Mouse (Mus musculus) myocyte (in vitro differentiated cells): Measurements from ENCODE around the gene Lix1. TPM values are rescaled to one million over a fixed set of nuclear protein-coding genes. Genes with fewer than 3 reads are reported as not detected.

Source experiments
- H3K27me3 ChIP-seq: one replicate; pipeline ENCODE4 v1.6.1; 2011; ENCODE audit not compliant: control insufficient read depth, insufficient read depth, insufficient read length
- H3K36me3 ChIP-seq: one replicate; pipeline ENCODE4 v1.6.1; 2011; ENCODE audit not compliant: control insufficient read depth, insufficient read depth
- H3K4me2 ChIP-seq: one replicate; pipeline ENCODE4 v1.6.1; 2011; ENCODE audit warnings: low read depth, control low read depth
- H3K4me3 ChIP-seq: one replicate; pipeline ENCODE4 v1.5.1; 2011; ENCODE audit warnings: mild to moderate bottlenecking, control low read depth, moderate library complexity
- H3K79me2 ChIP-seq: one replicate; pipeline ENCODE4 v1.6.1; 2011; ENCODE audit not compliant: control insufficient read depth, insufficient read depth
- H3ac ChIP-seq: one replicate; pipeline ENCODE4 v1.6.1; 2011; ENCODE audit not compliant: control insufficient read depth, insufficient read length
- CEBPB ChIP-seq: IDR thresholded peaks from 2 replicates; pipeline ENCODE4 v1.6.1; 2011; ENCODE audit warnings: mild to moderate bottlenecking, moderate library complexity; ENCODE audit not compliant: poor library complexity, insufficient read depth, severe bottlenecking
- E2F4 ChIP-seq: IDR thresholded peaks from one replicate; pipeline ENCODE4 v1.6.1; 2011; ENCODE audit warnings: mild to moderate bottlenecking, control low read depth, moderate library complexity; ENCODE audit not compliant: insufficient read depth
- MAX ChIP-seq: IDR thresholded peaks from one replicate; pipeline ENCODE4 v1.6.1; 2011; ENCODE audit warnings: low read depth, mild to moderate bottlenecking, control low read depth
- MYOD1 ChIP-seq, 3 experiments: IDR thresholded peaks; one replicate each; pipeline ENCODE4 v1.6.1; 2011; ENCODE audit warnings: control low read depth in 2 of 3, low read depth in 2 of 3, mild to moderate bottlenecking in 2 of 3, moderate library complexity in 1 of 3; ENCODE audit not compliant: insufficient read length in 2 of 3, control insufficient read depth in 1 of 3
- MYOG ChIP-seq, 3 experiments: IDR thresholded peaks; one replicate each; pipeline ENCODE4 v1.6.1; 2011; ENCODE audit warnings: control low read depth in 2 of 3, low read depth in 2 of 3, mild to moderate bottlenecking in 2 of 3; ENCODE audit not compliant: insufficient read length in 2 of 3, control insufficient read depth in 1 of 3, insufficient read depth in 1 of 3
- POLR2A ChIP-seq: IDR thresholded peaks from one replicate; pipeline ENCODE4 v1.6.1; 2011; ENCODE audit warnings: low read depth, mild to moderate bottlenecking, control low read depth, moderate library complexity; ENCODE audit not compliant: insufficient read length
- POLR2AphosphoS2 ChIP-seq: IDR thresholded peaks from one replicate; pipeline ENCODE4 v1.6.1; 2011; ENCODE audit warnings: low read depth, control low read depth; ENCODE audit not compliant: insufficient read length
- REST ChIP-seq: IDR thresholded peaks from one replicate; pipeline ENCODE4 v1.6.1; 2011; ENCODE audit warnings: mild to moderate bottlenecking, control low read depth, moderate library complexity; ENCODE audit not compliant: insufficient read depth, insufficient read length
- SRF ChIP-seq: IDR thresholded peaks from one replicate; pipeline ENCODE4 v1.6.1; 2011; ENCODE audit warnings: low read depth; ENCODE audit not compliant: control insufficient read depth, insufficient read length
- TCF12 ChIP-seq: IDR thresholded peaks from one replicate; pipeline ENCODE4 v1.6.1; 2011; ENCODE audit warnings: mild to moderate bottlenecking, control low read depth; ENCODE audit not compliant: poor library complexity, insufficient read depth, severe bottlenecking
- TCF3 ChIP-seq: IDR thresholded peaks from one replicate; pipeline ENCODE4 v1.6.1; 2011; ENCODE audit warnings: low read depth, control low read depth; ENCODE audit not compliant: insufficient read length
- USF1 ChIP-seq: IDR thresholded peaks from one replicate; pipeline ENCODE4 v1.6.1; 2011; ENCODE audit warnings: low read depth, mild to moderate bottlenecking, control low read depth, moderate library complexity
- polyA plus RNA-seq: library from polyadenylated mRNA; unstranded; fragments of >200 nt; fragmentation: generic; extraction: Trizol; gene quantifications from one replicate; pipeline ENCODE4 v1.2.1, GENCODE M21; 2012; ENCODE audit warnings: missing spikeins

Gene Lix1
- polyA plus RNA-seq, 1 experiment, result 2.3 TPM

DNA sequence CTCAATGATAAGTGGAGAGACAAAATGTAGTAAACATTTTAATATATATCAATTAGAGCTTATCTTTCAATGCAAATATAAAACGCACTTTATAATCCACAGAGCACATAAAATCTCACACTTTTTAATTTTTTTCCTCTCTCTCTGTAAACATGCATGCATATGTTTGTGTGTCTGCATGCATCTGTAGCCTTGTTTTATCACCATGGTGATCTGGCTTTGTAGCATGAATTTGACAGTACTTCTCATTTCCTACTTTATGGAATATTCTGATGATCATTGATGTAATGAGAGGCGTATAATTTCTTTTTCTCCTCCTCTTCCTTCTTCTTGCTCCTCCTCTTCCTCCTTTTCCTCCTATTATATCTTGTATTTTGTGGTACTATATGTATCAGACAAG is 9.7 kb downstream of the Lix1 start:
- Histone ChIP-seq H3K36me3 (no peaks in the 10 kb centered on the region), H3K27me3 (no peaks in the 10 kb centered on the region), H3K4me2 (no peak overlapping the region), H3ac (no peak overlapping the region), H3K79me2 (no peaks in the 10 kb centered on the region), H3K4me3 (no peak overlapping the region)
- TF ChIP-seq MAX (no peak), TCF12 (no peak), MYOD1 (IDR thresholded peaks at IDR 0.05; ENCODE audit: control insufficient read depth in 1 of 3, insufficient read length in 2 of 3, low read depth in 2 of 3) (no peak), CEBPB (no peak), MYOG (IDR thresholded peaks at IDR 0.05; ENCODE audit: control insufficient read depth in 1 of 3, insufficient read depth in 1 of 3, insufficient read length in 2 of 3, low read depth in 2 of 3) (no peak), POLR2AphosphoS2 (no peak), USF1 (no peak), SRF (no peak)

DNA sequence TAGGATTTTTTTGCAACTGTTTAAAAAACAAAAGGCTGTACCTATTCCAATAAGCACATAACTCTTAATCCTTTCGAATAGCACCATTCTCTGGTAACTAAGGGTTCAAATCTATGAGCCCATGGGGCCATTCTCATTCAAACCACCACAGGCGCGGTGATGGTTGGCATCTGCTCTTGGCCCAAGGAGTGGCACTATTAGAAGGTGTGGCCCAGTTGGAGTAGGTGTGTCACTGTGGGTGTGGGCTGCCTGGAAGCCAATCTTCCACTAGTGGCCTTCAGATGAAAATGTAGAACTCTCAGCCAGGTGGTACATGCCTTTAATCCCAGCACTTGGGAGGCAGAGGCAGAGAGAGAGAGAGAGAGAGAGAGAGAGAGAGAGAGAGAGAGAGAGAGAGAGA is 11.7 kb downstream of the Lix1 start:
- no peak overlapping the region for H3K4me2 ChIP-seq
- H3K36me3 ChIP-seq, result no peaks in the 10 kb centered on the region
- H3K27me3 ChIP-seq, result no peaks in the 10 kb centered on the region
- H3ac ChIP-seq, result no peak overlapping the region
- no peaks in the 10 kb centered on the region for H3K79me2 ChIP-seq
- no peak overlapping the region for H3K4me3 ChIP-seq
- TF ChIP-seq MAX (no peak), USF1 (no peak), POLR2A (no peak), MYOD1 (IDR thresholded peaks at IDR 0.05; ENCODE audit: control insufficient read depth in 1 of 3, insufficient read length in 2 of 3, low read depth in 2 of 3) (no peak), TCF12 (no peak), E2F4 (no peak), REST (no peak), MYOG (IDR thresholded peaks at IDR 0.05; ENCODE audit: control insufficient read depth in 1 of 3, insufficient read depth in 1 of 3, insufficient read length in 2 of 3, low read depth in 2 of 3) (no peak), SRF (no peak), CEBPB (no peak), POLR2AphosphoS2 (no peak)

DNA sequence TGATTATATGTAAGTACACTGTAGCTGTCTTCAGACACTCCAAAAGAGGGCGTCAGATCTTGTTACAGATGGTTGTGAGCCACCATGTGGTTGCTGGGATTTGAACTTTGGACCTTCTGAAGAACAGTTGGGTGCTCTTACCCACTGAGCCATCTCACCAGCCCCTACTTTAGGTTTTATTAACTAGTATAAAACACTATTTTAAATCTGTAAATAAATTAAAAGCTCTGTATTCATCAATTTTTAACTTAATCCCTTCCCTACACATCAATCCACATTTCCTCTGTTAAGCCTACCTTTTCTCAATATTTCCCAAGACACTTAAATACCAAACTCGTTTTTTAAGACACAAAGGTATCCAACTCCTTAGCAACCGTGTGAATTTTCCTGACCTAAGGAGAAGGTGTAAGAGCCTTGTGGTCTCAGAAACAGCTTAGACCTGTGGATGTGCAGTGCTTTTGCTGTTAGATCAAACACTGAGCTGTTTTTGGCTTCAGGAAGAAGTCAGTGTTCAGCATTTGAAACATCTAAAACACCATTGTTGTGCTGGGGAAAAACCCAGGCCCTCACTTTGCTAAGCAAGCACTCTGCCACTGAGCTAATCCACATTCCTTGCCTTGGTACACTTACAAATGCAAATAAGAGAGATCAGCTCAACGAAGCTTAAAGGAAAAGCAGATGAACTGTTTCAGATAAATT is 22.3 kb downstream of the Lix1 start:
- H3K36me3 ChIP-seq, result no peaks in the 10 kb centered on the region
- TF ChIP-seq USF1 (no peak), MYOD1 (IDR thresholded peaks at IDR 0.05; ENCODE audit: control insufficient read depth in 1 of 3, insufficient read length in 2 of 3, low read depth in 2 of 3) (no peak), POLR2AphosphoS2 (no peak), SRF (no peak), REST (no peak), MAX (no peak), TCF12 (no peak), E2F4 (no peak), MYOG (IDR thresholded peaks at IDR 0.05; ENCODE audit: control insufficient read depth in 1 of 3, insufficient read depth in 1 of 3, insufficient read length in 2 of 3, low read depth in 2 of 3) (no peak), CEBPB (no peak), POLR2A (no peak), TCF3 (no peak)
- no peak overlapping the region for H3ac ChIP-seq
- H3K79me2 ChIP-seq, result no peaks in the 10 kb centered on the region
- H3K4me3 ChIP-seq, result no peak overlapping the region
- no peak overlapping the region for H3K4me2 ChIP-seq
- H3K27me3 ChIP-seq, result no peaks in the 10 kb centered on the region

DNA sequence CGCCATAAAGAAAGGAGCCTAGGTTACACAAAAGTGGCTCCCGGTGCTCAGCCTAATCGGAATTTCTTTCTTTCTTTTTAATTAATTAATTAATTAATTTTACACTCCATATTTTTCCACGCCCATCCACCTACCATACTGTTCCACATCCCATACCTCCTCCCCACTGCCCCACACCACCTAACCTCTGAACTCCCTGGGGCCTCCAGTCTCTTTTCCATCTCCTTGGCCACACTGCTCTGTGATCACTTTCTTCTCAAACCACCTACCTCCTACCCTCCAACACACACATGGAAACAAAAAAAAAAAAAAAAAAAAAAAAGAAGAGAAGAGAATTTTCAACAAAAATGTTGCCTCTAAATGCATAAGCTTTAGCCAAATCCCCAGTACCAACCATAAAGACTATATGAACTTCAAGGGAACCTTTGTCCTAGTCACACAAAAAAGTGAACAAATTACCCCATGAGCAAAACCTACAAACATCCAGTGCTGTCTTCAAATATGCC is 22.9 kb downstream of the Lix1 start:
- Histone ChIP-seq H3K27me3 (no peaks in the 10 kb centered on the region), H3ac (no peak overlapping the region), H3K36me3 (no peaks in the 10 kb centered on the region), H3K4me3 (no peak overlapping the region), H3K79me2 (no peaks in the 10 kb centered on the region), H3K4me2 (no peak overlapping the region)
- TF ChIP-seq SRF, result no peak
- TF ChIP-seq TCF3, result no peak
- TF ChIP-seq POLR2AphosphoS2, result no peak
- no peak for TF ChIP-seq POLR2A
- no peak for TF ChIP-seq USF1
- TF ChIP-seq TCF12, result no peak
- TF ChIP-seq REST, result no peak
- TF ChIP-seq MYOG (IDR thresholded peaks at IDR 0.05; ENCODE audit: control insufficient read depth in 1 of 3, insufficient read depth in 1 of 3, insufficient read length in 2 of 3, low read depth in 2 of 3), result no peak
- TF ChIP-seq MAX, result no peak
- TF ChIP-seq E2F4, result no peak
- TF ChIP-seq CEBPB, result no peak
- no peak for TF ChIP-seq MYOD1 (IDR thresholded peaks at IDR 0.05; ENCODE audit: control insufficient read depth in 1 of 3, insufficient read length in 2 of 3, low read depth in 2 of 3)

DNA sequence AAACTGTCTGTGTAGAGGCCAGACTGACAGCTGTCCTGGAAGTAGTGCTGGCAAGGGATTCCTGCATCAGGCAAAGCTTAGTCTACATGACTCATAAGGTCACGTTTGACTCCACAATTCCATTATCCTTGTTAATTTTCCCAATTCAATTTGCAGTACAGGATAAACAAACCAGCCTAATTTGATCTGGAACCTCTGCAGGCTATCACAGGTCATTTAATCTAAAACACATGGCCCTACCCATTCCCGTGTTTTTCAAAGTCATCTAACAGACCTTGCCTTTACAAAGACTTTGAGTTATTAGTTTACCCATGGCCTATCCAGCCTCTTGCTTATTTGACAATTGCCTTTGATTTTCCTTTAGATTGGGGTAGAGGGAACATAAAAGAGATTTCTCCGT is 23.4 kb downstream of the Lix1 start:
- Histone ChIP-seq H3K27me3 (no peaks in the 10 kb centered on the region), H3K36me3 (no peaks in the 10 kb centered on the region), H3K4me3 (no peak overlapping the region), H3K4me2 (no peak overlapping the region), H3K79me2 (no peaks in the 10 kb centered on the region), H3ac (no peak overlapping the region)
- TF ChIP-seq E2F4 (no peak), POLR2A (no peak), MYOD1 (IDR thresholded peaks at IDR 0.05; ENCODE audit: control insufficient read depth in 1 of 3, insufficient read length in 2 of 3, low read depth in 2 of 3) (peak in 1 of 3 experiments; percentile 16)
